Mouse (Mus musculus) kidney, adult 9 months (tissue): Measurements from ENCODE around the gene 4930558K02Rik.

ENCODE experiments used
- DNase-seq: peaks from one replicate; pipeline ENCODE4 v3.0.0; 2022

The 4930558K02Rik gene

DNA sequence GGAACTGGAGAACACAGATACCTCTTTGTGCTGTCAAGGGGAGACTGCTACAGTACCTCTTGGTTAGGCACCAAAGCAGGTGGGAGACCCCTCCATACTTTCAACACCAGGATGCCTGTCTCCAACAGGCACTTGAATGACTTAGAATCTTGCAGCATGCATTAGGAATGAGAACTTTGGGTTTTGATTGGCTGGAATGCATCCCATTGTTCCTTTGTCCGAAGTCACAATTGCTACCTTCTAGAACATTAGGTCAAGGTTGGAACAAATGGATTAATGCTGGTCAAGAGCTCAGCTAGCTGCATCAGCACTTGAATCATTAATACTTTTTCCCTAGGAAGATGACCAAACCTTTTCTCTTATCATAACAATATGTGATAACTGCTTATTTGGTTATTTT is at the start of gene 4930558K02Rik:
4930558K02Rik (minus strand) TSS at position 101 of the 400 bp plus-strand sequence.
- DNase-seq: no peak

GRCm38 (mm10) chr1:162023681-162024270 is 44.3 kb upstream of the 4930558K02Rik start:
- no peak for DNase-seq

DNA sequence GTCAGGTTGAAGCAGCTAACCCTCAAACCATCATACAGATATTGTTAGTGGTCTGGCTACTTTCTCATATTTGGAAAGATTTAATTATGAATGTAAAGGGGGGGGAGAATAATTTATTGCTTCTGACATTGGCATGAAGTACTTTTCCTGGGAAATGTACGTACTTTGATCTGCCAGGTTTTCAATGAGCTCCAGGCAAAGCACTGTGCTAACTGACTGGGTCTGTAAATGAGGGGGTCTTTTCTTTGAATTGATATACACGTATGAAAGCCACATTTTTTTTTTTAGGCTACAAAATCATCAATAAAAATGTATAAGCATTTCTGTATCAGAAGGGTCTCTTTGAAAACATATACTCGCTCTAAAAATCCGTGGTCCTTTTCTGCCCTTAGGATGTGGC is 41.3 kb upstream of the 4930558K02Rik start:
- DNase-seq: no peak

GRCm38 (mm10) chr1:162020303-162020731 is 40.9 kb upstream of the 4930558K02Rik start:
- no peak for DNase-seq

DNA sequence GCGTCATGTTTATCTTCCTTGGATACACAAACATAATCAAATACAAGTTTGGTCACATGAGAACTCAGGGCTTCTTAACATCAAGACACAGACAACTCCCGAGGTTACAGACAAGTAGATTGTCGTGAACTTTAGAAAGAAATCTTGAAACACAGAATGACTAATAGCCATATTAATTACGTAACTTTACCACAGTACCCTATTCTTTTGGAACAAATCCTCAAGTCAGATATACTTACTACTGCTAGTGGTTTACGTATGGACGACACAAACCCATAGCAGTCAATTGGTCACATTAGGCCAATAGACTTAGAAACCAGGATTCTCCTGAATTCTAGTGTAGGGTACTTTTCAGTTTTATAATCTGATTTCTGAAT is 39.2 kb upstream of the 4930558K02Rik start:
- no peak for DNase-seq

DNA sequence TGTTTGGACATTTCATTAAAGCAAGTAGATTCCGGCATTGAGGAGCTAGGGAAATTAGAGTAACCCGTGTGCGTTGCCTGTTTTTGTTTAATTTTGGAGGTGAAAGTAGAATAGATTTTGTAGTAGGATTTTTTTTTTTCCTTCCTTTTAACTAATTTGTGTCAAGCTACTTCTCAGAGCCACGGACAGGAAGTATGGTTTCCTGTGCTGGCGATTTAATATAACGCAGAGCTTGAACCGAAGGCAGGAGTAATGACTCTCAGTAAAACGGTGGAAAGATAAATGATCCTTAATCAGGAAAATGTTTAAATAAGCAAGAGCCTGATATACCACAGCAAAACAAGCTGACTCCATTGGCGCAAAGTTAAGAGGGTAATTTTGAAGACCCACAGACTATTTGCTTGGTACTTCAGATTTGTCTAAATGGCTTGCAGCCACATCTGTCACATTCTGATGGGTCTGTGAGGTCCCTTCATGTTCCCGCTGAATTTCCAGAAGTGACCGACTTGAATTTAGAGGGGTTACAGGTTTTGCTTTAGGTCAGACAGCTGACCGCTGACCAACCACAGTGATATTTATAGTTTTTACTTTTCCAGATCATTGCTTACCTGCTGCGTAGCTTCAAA is 38.7 kb upstream of the 4930558K02Rik start:
- no peak for DNase-seq

GRCm38 (mm10) chr1:162016982-162017381 is 37.5 kb upstream of the 4930558K02Rik start:
- DNase-seq: no peak

GRCm38 (mm10) chr1:162015247-162015862 is 35.9 kb upstream of the 4930558K02Rik start:
- DNase-seq: no peak

DNA sequence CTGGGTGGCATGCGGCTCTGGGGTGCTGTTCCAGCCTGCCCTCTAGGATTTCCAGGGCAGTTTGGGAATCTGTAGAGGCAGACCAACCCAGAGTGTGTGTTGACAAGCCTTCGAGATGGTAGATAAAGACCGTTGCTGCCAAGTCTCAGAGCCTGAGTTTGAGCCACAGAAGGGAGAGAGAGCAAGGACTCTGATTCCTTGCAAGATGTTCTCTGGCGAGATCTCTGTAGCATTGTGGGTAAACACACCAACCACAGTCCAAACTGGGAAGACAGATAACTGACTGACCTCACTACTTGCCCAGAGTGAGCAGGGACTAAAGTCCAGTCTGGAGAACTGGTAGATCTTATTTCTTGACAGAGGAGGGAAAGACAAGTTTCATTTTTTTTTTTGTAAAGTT is 34.1 kb upstream of the 4930558K02Rik start:
- no peak for DNase-seq

GRCm38 (mm10) chr1:162011523-162012245 is 32.2 kb upstream of the 4930558K02Rik start:
- no peak for DNase-seq

GRCm38 (mm10) chr1:162009086-162009485 is 29.6 kb upstream of the 4930558K02Rik start:
- no peak for DNase-seq

DNA sequence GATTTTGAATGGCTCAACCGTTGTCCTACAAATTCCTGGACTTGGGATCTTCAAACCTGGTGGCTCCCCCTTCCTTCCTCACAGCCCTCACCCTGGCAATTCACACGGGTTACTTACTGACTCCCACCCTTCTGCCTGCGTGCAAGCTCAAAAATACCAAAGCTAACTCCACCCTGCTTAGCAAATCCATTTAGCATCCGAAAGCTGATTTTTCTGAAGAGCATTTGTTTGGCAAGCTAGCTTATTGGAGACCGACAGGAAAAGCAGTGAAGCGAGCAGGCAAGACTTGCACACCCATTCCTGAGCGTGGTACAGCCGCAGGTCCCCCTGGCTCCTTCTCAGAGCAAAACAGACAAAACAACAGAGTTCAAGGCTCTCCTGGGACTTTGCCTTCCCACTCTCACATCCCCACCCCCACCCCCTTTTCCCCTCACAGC is 29.2 kb upstream of the 4930558K02Rik start:
- DNase-seq: no peak

GRCm38 (mm10) chr1:162008208-162008607 is 28.8 kb upstream of the 4930558K02Rik start:
- no peak for DNase-seq

DNA sequence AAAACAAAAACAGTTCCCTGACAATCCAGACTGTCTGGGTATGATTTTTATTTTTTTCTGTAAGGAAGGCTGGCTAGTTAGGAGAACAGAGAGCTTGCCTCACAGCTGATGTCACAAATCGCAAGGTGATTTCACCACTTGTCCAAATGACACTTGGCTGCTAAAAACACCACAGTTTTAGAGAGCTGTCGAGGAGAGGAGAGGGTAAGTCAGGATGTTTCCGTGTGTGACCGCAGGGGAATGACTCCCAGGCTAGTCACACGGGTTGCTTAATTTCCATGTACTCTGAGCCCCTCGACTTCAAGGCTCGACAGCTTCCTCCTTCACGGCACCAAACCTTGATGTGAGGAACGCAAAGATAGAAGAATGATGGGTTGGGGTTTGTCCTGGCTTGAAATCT is 26.7 kb upstream of the 4930558K02Rik start:
- no peak for DNase-seq

DNA sequence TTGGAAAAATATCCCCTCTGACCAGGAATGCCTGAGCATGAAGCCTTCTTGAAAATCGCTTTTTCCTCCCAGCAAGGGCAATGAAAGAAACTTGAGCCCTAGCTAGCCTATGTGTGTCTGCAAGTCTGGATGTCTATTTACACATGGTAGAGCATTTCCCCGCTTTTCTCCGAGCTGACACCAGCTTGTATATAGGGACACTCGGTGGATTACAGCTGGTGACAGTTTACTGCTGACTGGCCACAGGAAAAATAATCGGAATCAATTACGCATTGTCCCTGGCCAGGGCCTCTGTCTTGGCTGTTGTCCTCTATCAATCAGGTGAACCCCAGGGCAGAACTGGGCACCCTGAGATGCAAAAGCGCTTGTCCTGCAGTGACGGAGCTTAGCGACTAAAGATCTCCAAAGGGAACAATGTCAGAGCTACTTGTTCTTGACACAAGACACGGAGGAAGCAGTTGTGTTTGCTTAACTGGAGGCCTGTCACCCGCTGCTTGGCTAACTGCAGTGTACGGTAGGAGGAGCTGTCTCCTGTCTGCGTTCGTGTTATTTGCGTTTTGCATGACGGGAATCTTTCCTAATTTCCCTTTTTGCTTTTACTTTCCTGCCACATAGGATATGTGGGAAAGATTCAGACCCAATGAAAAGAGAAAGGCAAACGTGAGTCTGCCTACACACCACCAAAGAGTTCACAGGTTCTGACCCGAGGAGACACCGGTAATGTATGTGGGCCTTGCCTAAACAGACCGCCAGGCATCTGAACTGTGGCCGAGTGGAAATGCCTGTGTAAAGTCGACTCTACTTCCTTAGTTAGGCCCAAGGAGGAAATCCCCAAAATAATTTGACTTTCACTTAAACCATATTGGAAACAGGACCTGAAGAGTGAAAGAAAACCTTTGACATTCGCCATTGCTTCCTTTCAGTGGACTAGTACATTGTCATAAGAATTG is 25.7 kb upstream of the 4930558K02Rik start:
- DNase-seq: peak; percentile 65

- no peak for DNase-seq
These were observed 25.0 kb upstream of the 4930558K02Rik start for GRCm38 (mm10) chr1:162004518-162004780.

- DNase-seq: no peak
These were observed 24.5 kb upstream of the 4930558K02Rik start for GRCm38 (mm10) chr1:162003729-162004517.

GRCm38 (mm10) chr1:162001328-162001727 is 21.9 kb upstream of the 4930558K02Rik start:
- no peak for DNase-seq

- DNase-seq: peak; percentile 79
These were observed 20.5 kb upstream of the 4930558K02Rik start for GRCm38 (mm10) chr1:161999882-162000371.

GRCm38 (mm10) chr1:161999338-161999737 is 19.9 kb upstream of the 4930558K02Rik start:
- no peak for DNase-seq

DNA sequence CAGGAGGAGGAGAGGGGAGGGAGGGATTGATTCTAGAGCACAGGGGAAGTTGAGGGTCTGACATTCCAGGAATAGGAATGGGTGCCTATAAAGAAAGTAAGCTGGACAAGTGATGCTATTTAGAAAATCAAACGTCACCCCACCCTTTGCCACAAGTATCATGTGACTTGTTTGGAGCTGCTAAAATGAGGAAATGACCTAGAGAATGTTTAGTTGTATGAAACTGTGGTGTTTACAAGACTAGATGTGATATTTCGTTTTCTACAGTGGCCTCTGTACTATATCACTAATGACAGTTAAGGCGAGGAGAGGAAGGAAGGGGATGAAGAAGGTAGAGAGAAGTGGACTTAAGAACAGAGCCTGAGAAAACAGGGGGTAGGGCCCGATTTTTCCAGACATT is 19.3 kb upstream of the 4930558K02Rik start:
- no peak for DNase-seq

- DNase-seq: no peak
These were observed 13.0 kb upstream of the 4930558K02Rik start for GRCm38 (mm10) chr1:161992389-161992788.
